Mouse (Mus musculus): ENCODE data around the gene Olfr487. TPM values are rescaled to one million over a fixed set of nuclear protein-coding genes. Genes with fewer than 3 reads are reported as not detected.

Gene Olfr487
- not detected in 2 replicates for polyA plus RNA-seq (2012; rRNA removed)

DNA sequence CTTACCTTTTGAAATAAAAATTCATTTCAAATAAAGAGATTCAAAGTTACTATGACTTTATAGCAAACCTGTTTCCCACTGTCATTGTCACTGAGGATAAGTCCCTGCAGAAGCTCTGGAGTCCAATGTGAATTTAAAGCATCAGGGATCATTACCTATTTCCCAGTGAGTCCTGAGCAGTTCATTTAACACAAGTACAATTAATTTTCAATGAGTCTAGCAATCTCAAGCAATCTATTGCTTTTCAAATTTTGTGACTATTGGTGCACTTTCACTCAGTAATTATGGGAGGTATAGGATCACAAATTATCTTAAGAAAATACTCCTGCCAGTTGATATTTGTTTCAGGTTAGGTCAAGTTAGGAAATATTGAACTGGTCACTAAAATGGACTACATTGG lies at the start of gene Olfr487:
TSS of gene Olfr487 (minus strand) at position 101 of the 400 bp plus-strand sequence.

DNA sequence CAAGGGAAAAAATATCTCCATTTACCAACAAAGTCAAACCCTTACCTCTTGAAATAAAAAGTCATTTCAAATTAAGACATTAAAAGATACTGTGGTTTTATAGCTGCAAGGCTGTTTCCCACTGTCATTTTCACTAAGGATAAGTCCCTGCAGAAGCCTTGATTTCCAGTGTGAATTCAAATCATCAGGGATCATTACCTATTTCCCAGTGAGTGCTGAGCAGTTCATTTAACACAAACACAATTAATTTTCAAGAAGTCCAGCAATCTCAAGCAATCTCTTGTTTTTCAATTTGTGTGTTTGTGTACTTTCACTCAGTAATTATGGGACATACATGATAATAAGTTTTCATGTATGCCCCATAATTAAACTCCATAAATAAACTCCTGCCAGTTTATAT lies 43.8 kb upstream of the Olfr487 start, which contains the start of gene Olfr488:
TSS of gene Olfr488 (minus strand) at position 101 of the 400 bp plus-strand sequence.

DNA sequence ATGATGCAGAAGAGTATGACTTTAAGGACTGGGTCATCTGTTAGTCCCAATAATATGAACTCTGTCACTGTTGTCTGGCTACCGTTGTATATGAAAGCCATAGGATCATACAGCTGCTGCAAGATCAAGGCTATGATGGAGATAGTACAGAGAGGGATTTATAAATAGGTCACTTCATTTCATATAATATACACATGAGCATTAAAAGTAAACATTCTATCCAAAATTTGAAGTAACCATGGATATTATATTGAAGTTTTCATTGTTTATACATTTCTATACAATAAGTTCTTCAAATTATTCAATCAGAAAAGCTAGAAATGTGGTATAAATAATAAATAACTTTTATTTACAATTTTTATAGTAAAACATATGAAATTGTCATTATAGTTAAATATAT lies 41.8 kb downstream of the Olfr487 start, which contains the start of gene Olfr486:
TSS of gene Olfr486 (minus strand) at position 101 of the 400 bp plus-strand sequence.

DNA sequence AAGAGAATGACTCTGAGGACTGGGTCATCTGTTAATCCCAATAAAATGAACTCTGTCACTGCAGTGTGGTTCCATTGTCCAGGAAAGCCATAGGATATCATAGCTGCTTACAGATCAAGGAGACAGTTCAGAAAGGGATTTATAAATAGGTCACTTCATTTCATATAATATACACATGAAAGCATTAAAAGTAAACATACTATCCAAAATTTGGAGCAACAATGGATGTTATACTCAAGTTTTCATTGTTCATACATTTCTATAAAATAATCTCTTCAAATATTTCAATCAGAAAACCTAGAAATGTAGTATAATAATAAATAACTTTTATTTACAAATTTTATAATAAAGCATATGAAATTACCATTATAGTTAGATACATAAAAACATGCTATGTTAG lies 54.7 kb downstream of the Olfr487 start, which contains the start of gene Olfr485:
TSS of gene Olfr485 (minus strand) at position 101 of the 400 bp plus-strand sequence.

Other genes starting within 250 kb of the Olfr487 start
- not detected in 2 replicates for gene Olfr476, start 249.8 kb downstream of the Olfr487 start, polyA plus RNA-seq (2012; rRNA removed)
- not detected in 2 replicates for gene Olfr477, start 227.9 kb downstream of the Olfr487 start, polyA plus RNA-seq (2012; rRNA removed)
- gene Olfr478, start 180.6 kb downstream of the Olfr487 start, polyA plus RNA-seq (2012; rRNA removed) = not detected in 2 replicates
- not detected in 2 replicates for gene Olfr479, start 163.9 kb downstream of the Olfr487 start, polyA plus RNA-seq (2012; rRNA removed)
- gene Olfr480, start 147.3 kb downstream of the Olfr487 start, polyA plus RNA-seq (2012; rRNA removed) = not detected in 2 replicates
- not detected in 2 replicates for gene Olfr481, start 134.8 kb downstream of the Olfr487 start, polyA plus RNA-seq (2012; rRNA removed)
- gene Olfr482, start 117.0 kb downstream of the Olfr487 start, polyA plus RNA-seq (2012; rRNA removed) = 0.01 TPM in 1 of 2 replicates, not detected in the other
- gene Olfr483, start 113.8 kb downstream of the Olfr487 start, polyA plus RNA-seq (2012; rRNA removed) = not detected in 2 replicates
- not detected in 2 replicates for gene Olfr484, start 87.2 kb downstream of the Olfr487 start, polyA plus RNA-seq (2012; rRNA removed)
- gene Olfr485, start 54.8 kb downstream of the Olfr487 start, polyA plus RNA-seq (2012; rRNA removed) = not detected in 2 replicates
- gene Olfr486, start 41.9 kb downstream of the Olfr487 start, polyA plus RNA-seq (2012; rRNA removed) = not detected in 2 replicates
- gene Olfr488, start 43.7 kb upstream of the Olfr487 start, polyA plus RNA-seq (2012; rRNA removed) = not detected in 2 replicates
- gene Olfr490, start 74.3 kb upstream of the Olfr487 start, polyA plus RNA-seq (2012; rRNA removed) = not detected in 2 replicates
- gene Olfr491, start 98.8 kb upstream of the Olfr487 start, polyA plus RNA-seq (2012; rRNA removed) = not detected in 2 replicates
- not detected in 2 replicates for gene Olfr492, start 109.0 kb upstream of the Olfr487 start, polyA plus RNA-seq (2012; rRNA removed)
- gene Olfr493, start 132.3 kb upstream of the Olfr487 start, polyA plus RNA-seq (2012; rRNA removed) = not detected in 2 replicates
- gene Olfr494, start 150.7 kb upstream of the Olfr487 start, polyA plus RNA-seq (2012; rRNA removed) = not detected in 2 replicates
- not detected in 2 replicates for gene Olfr495, start 178.5 kb upstream of the Olfr487 start, polyA plus RNA-seq (2012; rRNA removed)
- not detected in 2 replicates for gene Olfr497, start 205.8 kb upstream of the Olfr487 start, polyA plus RNA-seq (2012; rRNA removed)